Mouse (Mus musculus): ENCODE data around the gene Olfr933. TPM values are rescaled to one million over a fixed set of nuclear protein-coding genes. Genes with fewer than 3 reads are reported as not detected.

Olfr933 gene
- not detected in 2 replicates for polyA plus RNA-seq (2016; fragmentation: Nextera tagmentation; extraction: Ambion mirVana)

DNA sequence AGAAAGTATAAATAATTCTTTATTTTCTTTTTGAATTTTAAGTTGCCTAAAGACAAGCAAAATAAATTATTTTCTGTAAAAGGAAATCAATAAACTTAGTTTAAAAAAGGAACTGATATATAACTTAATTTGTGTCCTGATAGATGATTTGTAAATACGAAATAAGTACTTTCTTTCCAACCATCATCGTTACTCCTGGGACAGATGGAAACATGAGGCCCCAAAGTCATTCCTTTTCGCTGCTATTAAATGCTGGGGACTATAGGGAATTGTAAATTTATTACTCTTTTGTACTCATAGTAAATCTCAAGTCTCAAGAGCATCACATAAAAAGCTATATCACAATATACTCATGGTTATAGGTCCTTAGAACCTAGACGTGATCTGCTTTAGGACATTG lies at the start of gene Olfr933:
Gene Olfr933 (plus strand): TSS at position 301 of the 400 bp plus-strand sequence.
- DNase-seq (ENCODE audit: extremely low spot score, low spot score) = no peak
- WGBS = 89% methylated on average over 4 of the region's 4 CpGs
- Histone ChIP-seq H3K4me1 (no peaks in the 10 kb centered on the region), H3K9me3 (no peaks in the 10 kb centered on the region), H3K36me3 (replicated peaks) (no peaks in the 10 kb centered on the region), H3K27ac (no peak within 1 kb of the TSS), H3K4me3 (no peak within 1 kb of the TSS), H3K27me3 (ENCODE audit: poor library complexity, severe bottlenecking) (no peaks in the 10 kb centered on the region)

DNA sequence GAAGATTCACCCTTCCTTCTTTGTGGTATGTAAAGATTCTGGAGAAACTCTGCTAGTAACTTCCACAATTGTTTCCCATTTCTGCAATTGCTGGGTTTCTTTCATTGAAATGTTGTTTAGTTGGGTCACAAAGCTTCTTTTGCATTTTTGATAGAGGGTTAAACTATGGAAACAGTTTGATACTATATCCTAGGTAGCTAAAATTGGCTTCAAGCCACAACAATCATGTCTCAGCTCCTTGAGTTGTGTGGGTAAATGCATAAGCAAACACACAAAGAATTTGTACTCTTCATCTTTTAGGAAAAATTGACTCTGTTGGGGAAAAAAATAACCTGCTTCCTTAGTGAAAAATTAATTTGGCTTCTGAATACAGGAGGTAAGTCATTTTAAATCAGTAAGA lies 42.6 kb upstream of the Olfr933 start, which contains the start of gene Olfr930:
Gene Olfr930 (plus strand): TSS at position 301 of the 400 bp plus-strand sequence.
- H3K27ac ChIP-seq = no peak within 1 kb of the TSS
- H3K27me3 ChIP-seq (ENCODE audit: poor library complexity, severe bottlenecking) = no peaks in the 10 kb centered on the region
- H3K9me3 ChIP-seq = no peaks in the 10 kb centered on the region
- DNase-seq (ENCODE audit: extremely low spot score, low spot score) = no peak
- H3K4me3 ChIP-seq = no peak within 1 kb of the TSS
- H3K36me3 ChIP-seq (replicated peaks) = no peaks in the 10 kb centered on the region
- no peaks in the 10 kb centered on the region for H3K4me1 ChIP-seq

DNA sequence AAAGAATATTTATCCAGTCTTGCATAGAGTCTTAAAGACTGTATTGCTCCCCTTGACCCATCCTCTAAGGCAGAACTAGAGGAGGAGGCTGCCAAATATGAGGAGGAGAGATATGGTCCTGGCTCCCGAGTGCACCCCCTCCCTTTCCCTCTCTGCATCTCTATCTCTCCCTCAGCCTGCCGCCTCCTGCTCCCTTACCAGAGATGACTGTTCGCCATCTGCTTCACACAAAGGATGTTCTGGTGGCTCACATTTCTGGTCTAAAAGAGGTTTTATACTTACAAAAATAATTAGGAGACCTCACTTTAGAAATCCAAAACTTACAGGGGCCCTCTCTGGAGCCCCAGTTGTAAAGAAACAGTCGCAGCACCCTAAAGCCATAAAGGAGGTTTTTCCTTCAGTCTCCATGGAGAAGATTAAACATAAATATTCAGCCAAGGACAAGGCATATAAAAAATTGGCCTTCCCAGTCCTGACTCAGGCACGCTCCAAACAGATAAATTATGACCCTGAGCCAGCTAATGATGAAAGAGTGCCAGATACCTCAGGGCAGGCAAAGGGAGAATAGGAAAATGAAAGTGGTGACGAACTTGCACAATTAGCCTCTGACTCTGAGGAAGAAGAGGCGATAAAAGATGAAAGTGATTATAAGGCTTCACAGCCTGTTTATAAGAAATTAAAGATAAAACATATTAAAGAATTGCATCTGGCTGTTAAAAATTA lies 18.6 kb upstream of the Olfr933 start:
- Histone ChIP-seq H3K4me1 (no peaks in the 10 kb centered on the region), H3K9me3 (no peaks in the 10 kb centered on the region), H3K27ac (no peak overlapping the region), H3K27me3 (ENCODE audit: poor library complexity, severe bottlenecking) (no peaks in the 10 kb centered on the region), H3K4me3 (no peak overlapping the region), H3K36me3 (replicated peaks) (no peaks in the 10 kb centered on the region)
- WGBS = 88% methylated on average over 7 of the region's 7 CpGs
- DNase-seq (ENCODE audit: extremely low spot score, low spot score) = no peak

DNA sequence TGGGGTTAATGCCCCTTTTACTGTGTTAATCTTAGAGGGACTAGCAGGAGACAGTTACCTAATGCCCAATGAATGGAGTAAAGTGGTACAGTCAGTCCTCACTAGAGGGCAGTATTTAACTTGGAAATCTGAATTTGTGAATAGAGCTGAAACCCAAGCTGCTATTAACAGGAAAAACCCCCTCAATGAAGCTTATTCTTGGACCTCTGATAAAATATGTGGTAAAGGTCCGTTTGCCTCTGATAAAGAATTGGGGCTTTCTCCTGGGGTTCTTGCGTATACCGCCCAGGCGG lies 18.0 kb upstream of the Olfr933 start:
- DNase-seq (ENCODE audit: extremely low spot score, low spot score) = no peak
- WGBS = 85% methylated on average over 4 of the region's 4 CpGs
- no peaks in the 10 kb centered on the region for H3K36me3 ChIP-seq (replicated peaks)
- no peak overlapping the region for H3K4me3 ChIP-seq
- H3K9me3 ChIP-seq = no peaks in the 10 kb centered on the region
- no peaks in the 10 kb centered on the region for H3K4me1 ChIP-seq
- H3K27me3 ChIP-seq (ENCODE audit: poor library complexity, severe bottlenecking) = no peaks in the 10 kb centered on the region
- no peak overlapping the region for H3K27ac ChIP-seq

GRCm38 (mm10) chr9:38988215-38988614 lies 16.1 kb downstream of the Olfr933 start, which contains the start of gene Olfr934:
Olfr934 (minus strand) TSS chr9:38988315.
- no peak within 1 kb of the TSS for H3K4me3 ChIP-seq
- no peaks in the 10 kb centered on the region for H3K4me1 ChIP-seq
- no peak within 1 kb of the TSS for H3K27ac ChIP-seq
- H3K9me3 ChIP-seq = no peaks in the 10 kb centered on the region
- no peak for DNase-seq (ENCODE audit: extremely low spot score, low spot score)
- H3K36me3 ChIP-seq (replicated peaks) = no peaks in the 10 kb centered on the region
- H3K27me3 ChIP-seq (ENCODE audit: poor library complexity, severe bottlenecking) = no peaks in the 10 kb centered on the region
- 91% methylated on average over 2 of the region's 2 CpGs for WGBS

DNA sequence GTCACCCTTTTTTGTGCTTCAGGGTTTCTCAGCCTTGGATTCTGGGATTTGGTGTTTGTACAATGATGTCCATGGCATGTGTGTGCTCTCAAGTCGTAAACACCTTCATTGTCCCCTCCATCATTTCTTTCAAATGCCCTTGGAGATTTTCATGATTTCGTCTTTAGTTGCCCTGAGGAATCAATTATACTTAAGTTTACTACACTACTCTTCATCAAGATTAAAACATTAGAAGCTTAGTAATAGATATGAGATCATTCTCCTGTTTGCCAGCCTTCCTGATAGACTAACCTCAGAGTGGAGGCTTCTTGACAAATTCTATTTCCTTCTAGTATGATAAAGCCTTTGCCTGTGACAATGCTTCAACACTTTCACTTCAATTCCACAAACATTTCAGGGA lies 27.5 kb downstream of the Olfr933 start, which contains the start of gene Olfr935:
Gene Olfr935 (minus strand): TSS at position 101 of the 400 bp plus-strand sequence.
- no peaks in the 10 kb centered on the region for H3K4me1 ChIP-seq
- 87% methylated on average over 2 of the region's 2 CpGs for WGBS
- H3K27ac ChIP-seq = no peak within 1 kb of the TSS
- no peak within 1 kb of the TSS for H3K4me3 ChIP-seq
- H3K9me3 ChIP-seq = no peaks in the 10 kb centered on the region
- no peaks in the 10 kb centered on the region for H3K36me3 ChIP-seq (replicated peaks)
- H3K27me3 ChIP-seq (ENCODE audit: poor library complexity, severe bottlenecking) = no peaks in the 10 kb centered on the region
- DNase-seq (ENCODE audit: extremely low spot score, low spot score) = no peak

- H3K4me1 ChIP-seq = no peaks in the 10 kb centered on the region
- DNase-seq (ENCODE audit: extremely low spot score, low spot score) = no peak
- no peaks in the 10 kb centered on the region for H3K9me3 ChIP-seq
- H3K27me3 ChIP-seq (ENCODE audit: poor library complexity, severe bottlenecking) = no peaks in the 10 kb centered on the region
- H3K36me3 ChIP-seq (replicated peaks) = no peaks in the 10 kb centered on the region
- no peak within 1 kb of the TSS for H3K27ac ChIP-seq
- H3K4me3 ChIP-seq = no peak within 1 kb of the TSS
- WGBS = 87% methylated on average over 1 of the region's 1 CpGs
Observed at GRCm38 (mm10) chr9:39023277-39023676, 51.2 kb downstream of the Olfr933 start, which contains the start of gene Olfr146. Olfr146 (minus strand) TSS chr9:39023377.

Other genes with a start within 250 kb of the Olfr933 start
- not detected in 2 replicates for gene Olfr920, start 220.0 kb upstream of the Olfr933 start, polyA plus RNA-seq (2016; fragmentation: Nextera tagmentation; extraction: Ambion mirVana)
- not detected in 2 replicates for gene Olfr921, start 199.2 kb upstream of the Olfr933 start, polyA plus RNA-seq (2016; fragmentation: Nextera tagmentation; extraction: Ambion mirVana)
- gene Olfr922, start 157.7 kb upstream of the Olfr933 start, polyA plus RNA-seq (2016; fragmentation: Nextera tagmentation; extraction: Ambion mirVana) = not detected in 2 replicates
- gene Olfr923, start 145.8 kb upstream of the Olfr933 start, polyA plus RNA-seq (2016; fragmentation: Nextera tagmentation; extraction: Ambion mirVana) = not detected in 2 replicates
- not detected in 2 replicates for gene Olfr924, start 127.9 kb upstream of the Olfr933 start, polyA plus RNA-seq (2016; fragmentation: Nextera tagmentation; extraction: Ambion mirVana)
- gene Olfr26, start 117.3 kb upstream of the Olfr933 start, polyA plus RNA-seq (2016; fragmentation: Nextera tagmentation; extraction: Ambion mirVana) = not detected in 2 replicates
- gene Olfr926, start 95.2 kb upstream of the Olfr933 start, polyA plus RNA-seq (2016; fragmentation: Nextera tagmentation; extraction: Ambion mirVana) = not detected in 2 replicates
- gene Olfr930, start 42.5 kb upstream of the Olfr933 start, polyA plus RNA-seq (2016; fragmentation: Nextera tagmentation; extraction: Ambion mirVana) = not detected in 2 replicates
- gene Olfr934, start 16.0 kb downstream of the Olfr933 start, polyA plus RNA-seq (2016; fragmentation: Nextera tagmentation; extraction: Ambion mirVana) = not detected in 2 replicates
- gene Olfr935, start 27.4 kb downstream of the Olfr933 start, polyA plus RNA-seq (2016; fragmentation: Nextera tagmentation; extraction: Ambion mirVana) = not detected in 2 replicates
- not detected in 2 replicates for gene Olfr146, start 51.1 kb downstream of the Olfr933 start, polyA plus RNA-seq (2016; fragmentation: Nextera tagmentation; extraction: Ambion mirVana)
- not detected in 2 replicates for gene Olfr937, start 92.6 kb downstream of the Olfr933 start, polyA plus RNA-seq (2016; fragmentation: Nextera tagmentation; extraction: Ambion mirVana)
- gene Olfr938, start 106.6 kb downstream of the Olfr933 start, polyA plus RNA-seq (2016; fragmentation: Nextera tagmentation; extraction: Ambion mirVana) = not detected in 2 replicates
- not detected in 2 replicates for gene Olfr27, start 155.8 kb downstream of the Olfr933 start, polyA plus RNA-seq (2016; fragmentation: Nextera tagmentation; extraction: Ambion mirVana)
- not detected in 2 replicates for gene Olfr943, start 194.0 kb downstream of the Olfr933 start, polyA plus RNA-seq (2016; fragmentation: Nextera tagmentation; extraction: Ambion mirVana)
- not detected in 2 replicates for gene Olfr944, start 229.6 kb downstream of the Olfr933 start, polyA plus RNA-seq (2016; fragmentation: Nextera tagmentation; extraction: Ambion mirVana)

Measured in forebrain, embryonic 10.5 days (tissue).